Mouse (Mus musculus) forebrain, embryonic 14.5 days (tissue): Measurements from ENCODE around the gene Iglon5. TPM values are rescaled to one million over a fixed set of nuclear protein-coding genes. Genes with fewer than 3 reads are reported as not detected.

Experiments used
- ATAC-seq: fragments of 200-750 bp; cut with Nextera tagmentation; 2 replicates; pipeline ENCODE4 v1.8.0; 2017; ENCODE audit warnings: mild to moderate bottlenecking, moderate library complexity
- DNase-seq: peaks from one replicate; pipeline ENCODE4 v3.0.0-alpha.2; 2015; ENCODE audit warnings: low spot score
- H3K27ac ChIP-seq: fragments of 300-500 bp; sonication (generic); 2 replicates; pipeline ENCODE4 v1.5.1; 2014; ENCODE audit warnings: low read depth, mild to moderate bottlenecking, control low read depth, low read length, moderate library complexity
- H3K27me3 ChIP-seq: fragments of 300-500 bp; sonication (generic); replicated peaks from 2 replicates; pipeline ENCODE4 v1.6.1; 2014; ENCODE audit warnings: low read length, control low read depth, mixed read lengths; ENCODE audit not compliant: control insufficient read depth, insufficient read depth
- H3K36me3 ChIP-seq: fragments of 300-500 bp; sonication (generic); 2 replicates; pipeline ENCODE4 v1.6.1; 2014; ENCODE audit warnings: low read length, control low read depth; ENCODE audit not compliant: control insufficient read depth, insufficient read depth
- H3K4me1 ChIP-seq: fragments of 300-500 bp; sonication (generic); 2 replicates; pipeline ENCODE4 v1.6.1; 2014; ENCODE audit warnings: antibody characterized with exemption, low read length, control low read depth; ENCODE audit not compliant: control insufficient read depth, insufficient read depth
- H3K4me2 ChIP-seq: fragments of 300-500 bp; sonication (generic); 2 replicates; pipeline ENCODE4 v1.6.1; 2014; ENCODE audit warnings: mild to moderate bottlenecking, control low read depth, low read length
- H3K4me3 ChIP-seq: fragments of 300-500 bp; sonication (generic); 2 replicates; pipeline ENCODE4 v1.5.1; 2014; ENCODE audit warnings: low read depth, low read length, control low read depth
- H3K9ac ChIP-seq: fragments of 300-500 bp; sonication (generic); 2 replicates; pipeline ENCODE4 v1.6.1; 2014; ENCODE audit warnings: mild to moderate bottlenecking, low read length, control low read depth, moderate library complexity
- H3K9me3 ChIP-seq: fragments of 300-500 bp; sonication (generic); replicated peaks from 2 replicates; pipeline ENCODE4 v1.6.1; 2016; ENCODE audit warnings: low read length, control low read depth, mixed read lengths; ENCODE audit not compliant: control insufficient read depth
- WGBS: fragments of 180-500 bp; shearing (Covaris S2); extraction: QIAGEN DNeasy Blood & Tissue Kit; methylation state at CpG from one replicate; pipeline ENCODE4 v1.1.7; 2014; 5-methylcytosine and 5-hydroxymethylcytosine counted together
- polyA plus RNA-seq: library from polyadenylated mRNA; unstranded; fragments of >200 nt; fragmentation: Nextera tagmentation; extraction: Ambion mirVana; gene quantifications from 2 replicates; pipeline ENCODE4 v1.2.1, GENCODE M21; 2014

The Iglon5 gene
- polyA plus RNA-seq, 1 experiment from 2014 or later = 5.1 TPM

- H3K4me2 ChIP-seq = peak overlapping the region; percentile 83
- under 1% methylated on average over 36 of the region's 36 CpGs for WGBS
- no peaks in the 10 kb centered on the region for H3K27me3 ChIP-seq
- peaks cover 11% of the 10 kb centered on the region; the same call in 1 of the 2 replicates for H3K4me1 ChIP-seq
- peak overlapping the region; percentile 58 for H3K4me3 ChIP-seq
- peak; percentile 85 for ATAC-seq
- no peaks in the 10 kb centered on the region for H3K9me3 ChIP-seq
- DNase-seq = peak; percentile 63
- no peaks in the 10 kb centered on the region for H3K36me3 ChIP-seq
- peak overlapping the region; percentile 82 for H3K27ac ChIP-seq
- H3K9ac ChIP-seq = peak overlapping the region; percentile 72
These were observed 46.6 kb downstream of the Iglon5 start for GRCm38 (mm10) chr7:43443126-43443916.

GRCm38 (mm10) chr7:43442684-43443083 is 47.2 kb downstream of the Iglon5 start:
- peak overlapping the region; percentile 83 for H3K4me2 ChIP-seq
- H3K27ac ChIP-seq = peak overlapping the region; percentile 82
- no peak for DNase-seq
- 13% methylated on average over 9 of the region's 9 CpGs for WGBS
- no peak for ATAC-seq
- H3K36me3 ChIP-seq = no peaks in the 10 kb centered on the region
- H3K27me3 ChIP-seq = no peaks in the 10 kb centered on the region
- no peaks in the 10 kb centered on the region for H3K9me3 ChIP-seq
- H3K9ac ChIP-seq = peak overlapping the region; percentile 72
- H3K4me3 ChIP-seq = peak overlapping the region; percentile 58
- peaks cover 11% of the 10 kb centered on the region; the same call in 1 of the 2 replicates for H3K4me1 ChIP-seq

GRCm38 (mm10) chr7:43441071-43441470 is 48.8 kb downstream of the Iglon5 start:
- Histone ChIP-seq H3K9ac (no peak overlapping the region), H3K9me3 (no peaks in the 10 kb centered on the region), H3K27me3 (no peaks in the 10 kb centered on the region), H3K4me1 (peaks cover 11% of the 10 kb centered on the region; the same call in 1 of the 2 replicates), H3K4me3 (no peak overlapping the region), H3K27ac (no peak overlapping the region), H3K36me3 (no peaks in the 10 kb centered on the region), H3K4me2 (no peak overlapping the region)
- ATAC-seq = no peak
- DNase-seq = no peak
- WGBS = 94% methylated on average over 3 of the region's 3 CpGs

GRCm38 (mm10) chr7:43440482-43440881 is 49.4 kb downstream of the Iglon5 start, which contains the start of gene Cldnd2:
Gene Cldnd2, plus strand, starts transcription at chr7:43440782.
- DNase-seq (no peak), ATAC-seq (no peak)
- H3K4me2 ChIP-seq = no peak within 1 kb of the TSS
- H3K9ac ChIP-seq = no peak within 1 kb of the TSS
- no peaks in the 10 kb centered on the region for H3K27me3 ChIP-seq
- H3K9me3 ChIP-seq = no peaks in the 10 kb centered on the region
- H3K27ac ChIP-seq = no peak within 1 kb of the TSS
- H3K4me3 ChIP-seq = no peak within 1 kb of the TSS
- no peaks in the 10 kb centered on the region for H3K36me3 ChIP-seq
- WGBS = 88% methylated on average over 6 of the region's 6 CpGs
- H3K4me1 ChIP-seq = peaks cover 11% of the 10 kb centered on the region; the same call in 1 of the 2 replicates

GRCm38 (mm10) chr7:43438611-43439010 is 51.3 kb downstream of the Iglon5 start:
- ATAC-seq = no peak
- Histone ChIP-seq H3K4me2 (no peak overlapping the region), H3K27ac (no peak overlapping the region), H3K36me3 (no peaks in the 10 kb centered on the region), H3K27me3 (no peaks in the 10 kb centered on the region), H3K4me3 (no peak overlapping the region), H3K4me1 (peaks cover 2% of the 10 kb centered on the region; the same call in 1 of the 2 replicates), H3K9me3 (no peaks in the 10 kb centered on the region), H3K9ac (no peak overlapping the region)
- 85% methylated on average over 4 of the region's 4 CpGs for WGBS
- DNase-seq = no peak

GRCm38 (mm10) chr7:43436341-43437255 is 53.3 kb downstream of the Iglon5 start, which contains the start of gene Nkg7:
Gene Nkg7, plus strand, starts transcription at chr7:43437073.
- WGBS = 77% methylated on average over 10 of the region's 10 CpGs
- no peaks in the 10 kb centered on the region for H3K27me3 ChIP-seq
- H3K9me3 ChIP-seq = no peaks in the 10 kb centered on the region
- H3K4me3 ChIP-seq = no peak within 1 kb of the TSS
- H3K4me1 ChIP-seq = no peaks in the 10 kb centered on the region
- H3K9ac ChIP-seq = no peak within 1 kb of the TSS
- no peak within 1 kb of the TSS for H3K27ac ChIP-seq
- no peaks in the 10 kb centered on the region for H3K36me3 ChIP-seq
- ATAC-seq (no peak), DNase-seq (no peak)
- H3K4me2 ChIP-seq = no peak within 1 kb of the TSS

- no peaks in the 10 kb centered on the region for H3K4me1 ChIP-seq
- DNase-seq (no peak), ATAC-seq (no peak)
- no peak overlapping the region for H3K9ac ChIP-seq
- no peak overlapping the region for H3K4me2 ChIP-seq
- 86% methylated on average over 5 of the region's 5 CpGs for WGBS
- H3K27me3 ChIP-seq = no peaks in the 10 kb centered on the region
- H3K36me3 ChIP-seq = no peaks in the 10 kb centered on the region
- no peaks in the 10 kb centered on the region for H3K9me3 ChIP-seq
- H3K27ac ChIP-seq = no peak overlapping the region
- no peak overlapping the region for H3K4me3 ChIP-seq
These were observed 55.2 kb downstream of the Iglon5 start for GRCm38 (mm10) chr7:43434676-43435075.

- ATAC-seq (no peak), DNase-seq (no peak)
- H3K27ac ChIP-seq = no peak overlapping the region
- no peak overlapping the region for H3K9ac ChIP-seq
- H3K9me3 ChIP-seq = no peaks in the 10 kb centered on the region
- no peak overlapping the region for H3K4me2 ChIP-seq
- H3K4me3 ChIP-seq = no peak overlapping the region
- H3K4me1 ChIP-seq = no peaks in the 10 kb centered on the region
- no peaks in the 10 kb centered on the region for H3K36me3 ChIP-seq
- 68% methylated on average over 4 of the region's 4 CpGs for WGBS
- H3K27me3 ChIP-seq = no peaks in the 10 kb centered on the region
These were observed 57.0 kb downstream of the Iglon5 start for GRCm38 (mm10) chr7:43432891-43433290.
